Comparison of ENCODE assay signal across 9 mouse cellular contexts in genomic region chr11:5255509-5256014, GRCm38 (mm10). TPM values are rescaled to one million over a fixed set of nuclear protein-coding genes. Genes with fewer than 3 reads are reported as not detected.
DNase-seq lines count a peak whose midpoint lies in the region; ATAC-seq lines count a peak whose summit lies in the region.
"Had no signal": no experiment of that assay in that cellular context is flagged by ENCODE, and none has a peak within 500 bp of the region (broad histone marks: within the 10 kb centered on the region; RNA-seq: fewer than 3 reads in every experiment).

No protein-coding gene starts in this region.

- no peak for ATAC-seq in heart, embryonic 16.5 days (replicated peaks; ENCODE audit: extremely low read depth, insufficient read depth, low FRiP score)
- ATAC-seq in forebrain, embryonic 12.5 days (ENCODE audit: low FRiP score): peak; percentile 75
- no peak for ATAC-seq in limb, embryonic 15.5 days (ENCODE audit: insufficient number of reproducible peaks, low FRiP score, low TSS enrichment, low read depth)
- ATAC-seq in megakaryocyte-erythroid progenitor cell, adult 5-6 weeks (replicated peaks; ENCODE audit: low FRiP score, low TSS enrichment, poor library complexity, severe bottlenecking): no peak

- H3K4me2 ChIP-seq in heart, embryonic 16.5 days (ENCODE audit: low read depth, low read length): no peak overlapping the region
- no peak overlapping the region for H3K4me2 ChIP-seq in forebrain, embryonic 12.5 days
- no peak overlapping the region for H3K4me2 ChIP-seq in limb, embryonic 15.5 days

- H3K9ac ChIP-seq in heart, embryonic 16.5 days (ENCODE audit: low read length): no peak overlapping the region
- no peak overlapping the region for H3K9ac ChIP-seq in forebrain, embryonic 12.5 days
- H3K9ac ChIP-seq in limb, embryonic 15.5 days: no peak overlapping the region

- no peak for DNase-seq in heart, postnatal 14 days
- peak; percentile 29 for DNase-seq in ZHBTc4 (ENCODE audit: low read depth, low spot score)
- no peak for DNase-seq in ovary, postnatal 36 days (ENCODE audit: low spot score)
- no peak for DNase-seq in left cerebral cortex, adult 8-10 months (ENCODE audit: low spot score in 2 of 2)
- DNase-seq: cerebellum, adult 9-10 months had no signal

- H3K4me1 ChIP-seq in heart, embryonic 16.5 days (ENCODE audit: control insufficient read depth, insufficient read depth, low read length): peaks cover 54% of the 10 kb centered on the region
- H3K4me1 ChIP-seq in forebrain, embryonic 12.5 days: peaks cover 31% of the 10 kb centered on the region
- H3K4me1 ChIP-seq in limb, embryonic 15.5 days: peaks cover 68% of the 10 kb centered on the region

- H3K4me3 ChIP-seq in heart, embryonic 16.5 days (ENCODE audit: low read length): no peak overlapping the region
- H3K4me3 ChIP-seq in forebrain, embryonic 12.5 days (replicated peaks): no peak overlapping the region
- no peak overlapping the region for H3K4me3 ChIP-seq in limb, embryonic 15.5 days

- H3K27me3 ChIP-seq in heart, embryonic 16.5 days (ENCODE audit: control insufficient read depth, insufficient read depth, low read length): no peaks in the 10 kb centered on the region
- 0 out of 2 replicates have a peak, but pooled peaks cover 5% of the 10 kb centered on the region for H3K27me3 ChIP-seq in forebrain, embryonic 12.5 days
- no peaks in the 10 kb centered on the region for H3K27me3 ChIP-seq in limb, embryonic 15.5 days

- peak overlapping the region; percentile 54 for H3K27ac ChIP-seq in heart, embryonic 16.5 days (ENCODE audit: low read length)
- H3K27ac ChIP-seq in forebrain, embryonic 12.5 days: peak overlapping the region; percentile 67
- H3K27ac ChIP-seq in limb, embryonic 15.5 days: peak overlapping the region; percentile 71

- intact Hi-C loops in heart, postnatal 14 days (cut with DNase I): no loop called here

- WGBS in heart, embryonic 16.5 days: 48% methylated on average over 9 of the region's 9 CpGs
- WGBS in forebrain, embryonic 12.5 days: 11% methylated on average over 9 of the region's 9 CpGs
- WGBS in limb, embryonic 15.5 days: 16% methylated on average over 9 of the region's 9 CpGs

- no peaks in the 10 kb centered on the region; the same call in 1 of the 2 replicates for H3K9me3 ChIP-seq in heart, embryonic 16.5 days (replicated peaks; ENCODE audit: control insufficient read depth, low read length)
- no peaks in the 10 kb centered on the region for H3K9me3 ChIP-seq in forebrain, embryonic 12.5 days
- H3K9me3 ChIP-seq in limb, embryonic 15.5 days: no peaks in the 10 kb centered on the region

- no peaks in the 10 kb centered on the region for H3K36me3 ChIP-seq in heart, embryonic 16.5 days (ENCODE audit: control insufficient read depth, insufficient read depth)
- H3K36me3 ChIP-seq in forebrain, embryonic 12.5 days (replicated peaks): no peaks in the 10 kb centered on the region
- H3K36me3 ChIP-seq in limb, embryonic 15.5 days: no peaks in the 10 kb centered on the region

RNA-seq across cellular contexts. Expression of gene Kremen1, which starts 5.8 kb away (rescaled TPM):
- polyA plus RNA-seq in heart, embryonic 16.5 days (2015; fragmentation: Nextera tagmentation; extraction: Ambion mirVana): 28.1 and 34.0 TPM in 2 replicates
- total RNA-seq in heart, postnatal 14 days (2021): 10 to 100 TPM; 69.9 to 70.5 TPM
- 11.9 and 12.0 TPM in 2 replicates for polyA plus RNA-seq in forebrain, embryonic 12.5 days (2016; fragmentation: Nextera tagmentation; extraction: Ambion mirVana)
- 37.6 and 42.9 TPM in 2 replicates for polyA plus RNA-seq in limb, embryonic 15.5 days (2015; fragmentation: Nextera tagmentation; extraction: Ambion mirVana)
- 1.1 and 3.0 TPM in 2 replicates for total RNA-seq in megakaryocyte-erythroid progenitor cell, adult 5-6 weeks (2014; fragmentation: Nextera tagmentation)
- total RNA-seq in megakaryocyte-erythroid progenitor cell, adult 5-6 weeks (2017): 1.1 and 2.1 TPM in 2 replicates
- total RNA-seq in left cerebral cortex, adult 8-10 months (2022): 10 to 100 TPM; 15.0 to 16.7 (median 15.7) TPM
